Mouse (Mus musculus) urinary bladder, postnatal 25 days (tissue): ENCODE results near the gene Btbd3.

Experiments used
- DNase-seq: peaks from one replicate; pipeline ENCODE4 v3.0.0; 2022; ENCODE audit warnings: low spot score

Gene Btbd3

GRCm38 (mm10) chr2:138256411-138256810 lies at the start of gene Btbd3:
Gene Btbd3, plus strand, starts transcription at chr2:138256565.
- DNase-seq = peak; percentile 90

GRCm38 (mm10) chr2:138215561-138215960 lies 40.8 kb upstream of the Btbd3 start:
- DNase-seq = no peak

- no peak for DNase-seq
Observed at GRCm38 (mm10) chr2:138220269-138220668, 36.1 kb upstream of the Btbd3 start.

DNA sequence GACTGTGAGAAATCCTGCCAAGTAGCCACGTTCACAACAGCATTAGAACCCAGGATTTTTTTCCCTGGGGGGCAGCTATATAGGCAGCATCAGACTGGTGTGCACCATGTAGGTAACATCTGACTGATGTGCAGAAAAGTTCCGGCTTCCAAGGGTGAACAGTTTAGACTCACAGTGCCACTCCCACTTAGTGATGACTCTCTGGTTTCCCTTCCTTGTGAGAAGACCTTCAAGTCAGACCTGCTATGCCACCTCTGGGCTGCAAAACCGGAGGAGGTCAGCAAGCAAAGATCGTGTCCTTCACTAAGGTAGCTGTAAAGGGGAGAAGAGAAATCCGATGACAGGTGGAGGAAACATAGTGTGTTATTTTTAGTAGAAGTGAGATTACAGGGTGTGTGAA lies 24.1 kb upstream of the Btbd3 start:
- DNase-seq = peak; percentile 32

DNA sequence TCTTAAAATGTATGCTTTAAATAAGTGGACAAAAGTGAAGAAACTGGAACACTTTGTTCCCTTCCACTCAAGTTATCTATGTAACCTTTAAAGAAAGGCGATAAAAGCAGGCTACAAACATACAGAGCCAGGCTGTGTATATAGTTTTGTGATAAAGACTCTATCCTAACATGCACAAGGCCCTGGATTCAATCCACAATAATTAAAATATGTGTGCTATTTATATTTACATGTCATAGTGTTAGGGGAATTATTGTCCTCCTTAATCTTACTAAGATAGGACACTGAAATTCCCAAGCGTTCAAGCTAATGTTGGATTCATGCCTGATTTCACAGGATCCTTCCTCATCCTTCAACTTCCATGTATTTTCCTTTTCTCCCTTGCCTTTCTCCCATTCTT lies 20.2 kb upstream of the Btbd3 start:
- DNase-seq = no peak

DNA sequence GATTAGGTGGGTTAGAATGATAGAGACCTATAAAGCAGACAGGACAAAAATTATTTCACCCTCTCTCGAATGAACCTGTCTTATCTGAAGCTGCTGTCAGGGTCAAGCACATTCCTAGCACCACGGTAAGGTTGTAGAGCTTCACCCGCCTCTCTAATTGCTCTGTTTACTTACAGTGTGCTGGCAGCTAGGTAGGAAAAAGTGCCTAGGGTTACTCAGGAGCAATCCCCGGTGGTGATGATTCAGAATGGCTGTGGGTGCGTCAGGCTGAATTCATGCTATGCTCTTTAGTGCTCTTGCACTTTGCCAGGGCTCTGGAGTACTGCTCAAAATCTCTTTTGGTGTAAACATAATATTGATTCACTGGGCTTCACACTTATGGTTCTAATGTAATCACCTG lies 13.9 kb upstream of the Btbd3 start:
- DNase-seq = no peak

GRCm38 (mm10) chr2:138245631-138246289 lies 10.6 kb upstream of the Btbd3 start:
- no peak for DNase-seq

GRCm38 (mm10) chr2:138247986-138248385 lies 8.4 kb upstream of the Btbd3 start:
- no peak for DNase-seq

DNA sequence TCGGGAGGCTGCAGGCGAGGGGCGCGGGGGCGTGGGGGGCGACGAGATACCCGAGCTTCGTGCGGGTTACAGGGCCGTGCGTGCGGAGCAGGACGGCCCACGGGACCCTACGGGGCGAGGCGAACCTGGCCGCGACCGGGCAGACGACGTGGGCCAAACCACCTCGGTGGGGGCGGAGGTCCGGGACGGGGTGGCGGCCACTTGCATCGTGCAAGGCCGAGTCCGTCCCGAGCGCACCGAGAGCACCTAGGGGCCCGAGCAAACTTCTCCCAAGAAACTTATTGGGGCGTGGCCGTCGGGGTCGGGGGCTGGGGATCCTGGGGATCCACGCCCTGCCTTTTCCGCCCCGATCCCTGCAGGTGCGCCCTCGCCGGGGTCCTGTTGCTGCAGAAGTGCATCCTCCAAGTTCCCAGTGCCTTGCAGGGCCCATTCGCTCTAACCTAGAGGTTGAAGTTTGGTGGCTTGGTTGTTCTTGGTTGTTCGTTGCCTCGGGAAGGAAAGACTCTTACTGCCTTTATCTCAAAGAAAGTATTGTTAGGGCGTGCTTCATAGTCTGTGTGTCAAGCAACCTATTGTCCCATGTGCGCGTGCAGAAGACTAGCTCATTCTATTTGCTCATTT lies 596 bp downstream of the Btbd3 start:
- no peak for DNase-seq

DNA sequence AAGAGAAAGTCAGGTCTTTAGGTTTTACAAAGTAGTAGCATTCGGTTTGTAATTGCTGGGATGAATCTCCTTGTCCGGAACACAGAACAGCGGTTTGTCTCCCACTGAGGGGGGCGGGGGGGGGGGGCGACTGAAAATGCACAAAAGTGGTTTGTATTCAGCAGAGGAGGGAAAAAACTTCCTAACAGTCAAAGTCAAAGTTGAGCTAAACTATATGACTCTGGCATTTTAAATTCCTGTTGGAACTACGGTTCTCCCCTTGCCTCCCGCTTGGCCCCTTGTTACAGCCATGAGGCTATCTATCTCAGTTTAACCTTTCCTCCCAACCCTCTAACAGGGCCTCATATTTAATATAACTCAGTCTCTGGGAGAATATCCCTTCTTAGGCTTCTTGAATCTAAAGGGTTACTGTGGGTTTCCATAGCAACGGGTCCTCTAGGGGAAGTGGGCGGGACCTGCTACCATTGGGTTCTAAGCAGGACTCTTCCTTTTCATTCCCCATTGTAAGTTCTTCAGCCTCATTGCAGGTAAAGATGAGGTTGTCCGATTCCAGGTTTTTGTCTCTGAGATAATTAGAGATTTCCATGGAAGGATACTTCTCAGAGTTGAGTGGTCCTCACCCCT lies 1.4 kb downstream of the Btbd3 start:
- no peak for DNase-seq

- DNase-seq = no peak
Observed at GRCm38 (mm10) chr2:138261140-138261539, 4.8 kb downstream of the Btbd3 start.

GRCm38 (mm10) chr2:138262885-138263284 lies 6.5 kb downstream of the Btbd3 start:
- no peak for DNase-seq

GRCm38 (mm10) chr2:138265356-138266005 lies 9.1 kb downstream of the Btbd3 start:
- DNase-seq = no peak

GRCm38 (mm10) chr2:138266679-138267078 lies 10.3 kb downstream of the Btbd3 start:
- no peak for DNase-seq

DNA sequence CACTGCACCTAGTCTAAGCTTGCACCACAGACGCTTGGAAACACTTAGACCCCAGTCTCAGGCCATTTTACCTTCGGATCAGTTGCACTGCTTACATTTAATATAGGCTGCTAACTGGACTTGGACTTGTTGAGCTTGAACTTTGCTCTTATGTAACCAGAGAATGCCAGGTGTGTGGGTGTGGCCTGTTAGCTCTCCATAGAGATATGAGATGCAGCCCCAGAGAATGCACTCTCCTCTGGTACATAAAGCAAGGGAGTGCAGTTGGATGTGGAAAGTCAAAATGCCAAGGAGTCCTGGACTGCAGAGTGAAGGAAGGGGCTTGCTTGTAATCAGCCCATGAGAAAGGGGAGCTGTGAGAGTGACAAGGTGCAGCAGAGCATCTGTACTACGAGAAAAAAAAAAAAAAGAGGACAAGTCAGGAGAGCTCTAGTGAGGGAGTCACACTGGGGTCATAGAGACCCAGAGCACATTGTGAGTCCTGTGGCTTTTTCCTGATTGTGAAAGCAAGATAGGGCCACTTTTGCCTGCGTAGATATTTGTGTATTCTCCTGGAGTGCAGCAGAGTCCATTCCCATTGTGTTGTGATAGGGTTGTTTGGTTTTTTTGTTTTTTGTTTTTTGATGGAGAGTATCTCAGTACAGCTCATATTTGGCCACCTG lies 11.6 kb downstream of the Btbd3 start:
- DNase-seq = no peak

DNA sequence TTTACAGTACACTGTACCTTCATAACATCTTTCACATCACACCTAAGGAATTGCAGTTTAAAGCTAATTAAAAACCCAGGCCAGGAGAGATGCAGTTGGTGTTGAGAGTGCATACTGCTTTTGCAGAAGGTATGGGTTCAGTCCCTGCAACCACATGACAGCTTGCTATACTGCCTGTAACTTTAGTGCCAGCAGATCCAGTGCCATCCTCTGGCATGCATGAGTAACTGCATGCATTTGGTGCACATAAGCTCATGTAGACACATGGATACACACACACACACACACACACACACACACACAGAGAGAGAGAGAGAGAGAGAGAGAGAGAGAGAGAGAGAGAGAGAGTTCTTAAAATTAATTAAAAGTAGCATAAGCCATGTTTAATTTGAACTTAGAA lies 13.0 kb downstream of the Btbd3 start:
- no peak for DNase-seq

DNA sequence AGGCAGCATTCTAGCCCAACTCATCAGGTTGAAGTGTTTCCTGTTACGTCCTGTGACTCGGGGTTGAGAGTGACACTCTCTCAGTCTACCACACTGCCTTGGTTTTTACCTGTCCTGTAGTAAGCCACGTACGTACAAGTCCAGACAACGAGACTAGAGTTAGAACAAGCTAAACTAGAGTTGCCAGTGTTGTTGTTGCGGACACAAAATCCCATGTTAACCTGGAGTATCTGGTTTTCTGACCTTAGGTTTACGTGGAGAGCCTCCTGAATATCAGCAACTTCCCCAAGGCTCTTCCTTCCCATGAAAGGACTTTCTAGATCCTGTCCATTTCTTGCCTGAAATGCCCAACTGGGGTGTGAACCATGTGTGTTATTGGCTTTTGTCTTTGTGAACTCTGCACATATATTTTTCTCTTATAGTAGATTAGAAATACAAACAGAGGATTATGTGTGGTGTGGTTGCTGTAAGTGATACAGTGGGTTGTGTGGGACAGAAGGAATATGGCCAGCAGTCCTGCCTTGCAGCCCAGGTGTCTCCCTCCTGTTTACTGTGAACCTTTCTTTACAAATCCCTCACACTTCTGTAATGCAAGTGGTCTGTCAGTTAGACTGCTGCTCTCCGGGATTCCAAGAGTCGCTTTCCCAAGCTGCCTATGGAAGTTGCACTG lies 17.2 kb downstream of the Btbd3 start:
- DNase-seq = no peak

GRCm38 (mm10) chr2:138274086-138274485 lies 17.7 kb downstream of the Btbd3 start:
- no peak for DNase-seq

DNA sequence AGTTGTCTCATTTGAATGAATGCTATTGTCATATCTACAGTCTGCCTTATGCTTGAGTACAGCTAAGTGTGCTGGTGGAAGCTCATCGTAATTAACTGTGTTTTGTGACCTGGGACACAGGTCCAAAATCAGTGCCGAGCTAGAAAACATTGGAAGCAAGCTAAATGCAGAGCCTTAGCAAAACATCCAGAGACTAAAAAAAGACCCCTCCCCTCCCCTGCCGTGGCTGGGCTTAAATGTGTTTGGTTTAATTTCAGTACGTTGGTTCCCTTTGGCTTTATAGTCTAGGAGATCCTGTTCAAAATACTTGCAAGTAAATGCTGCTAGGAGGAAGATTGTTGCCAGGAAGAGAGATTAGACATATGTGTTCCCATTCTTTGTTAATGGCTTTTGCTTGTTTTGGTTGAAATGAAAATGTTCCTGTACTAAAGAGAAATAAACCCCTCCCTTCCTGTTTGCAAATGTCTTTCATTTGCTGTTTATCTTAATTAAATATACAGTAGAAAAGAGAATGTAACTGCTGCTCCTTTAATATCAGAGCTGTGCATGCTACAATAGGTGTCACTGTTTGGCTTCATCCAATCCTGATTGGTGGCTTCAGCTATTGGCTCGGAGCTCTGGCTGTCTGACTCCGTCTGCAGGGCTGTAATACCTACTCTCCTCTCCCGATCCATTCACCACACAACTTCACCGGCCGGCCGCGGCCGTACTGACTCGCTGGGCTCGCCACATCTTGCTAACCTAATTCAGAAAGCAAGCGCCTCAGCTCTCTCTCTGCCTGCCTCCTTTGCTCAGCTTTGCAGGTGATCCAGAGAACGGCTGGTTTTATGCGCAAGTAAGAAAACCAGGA lies 21.7 kb downstream of the Btbd3 start:
- peak; percentile 53 for DNase-seq

GRCm38 (mm10) chr2:138278853-138279640 lies 22.7 kb downstream of the Btbd3 start:
- DNase-seq = no peak
